Mouse (Mus musculus) C2C12 (cell line): Measurements from ENCODE around the gene Ptges3.

ENCODE experiments used
- CTCF ChIP-seq: IDR thresholded peaks from one replicate; pipeline ENCODE4 v1.5.1; 2011; ENCODE audit not compliant: control insufficient read depth, insufficient read depth, insufficient read length
- MAX ChIP-seq: IDR thresholded peaks from one replicate; pipeline ENCODE4 v1.6.1; 2011; ENCODE audit warnings: mild to moderate bottlenecking, control low read depth

DNA sequence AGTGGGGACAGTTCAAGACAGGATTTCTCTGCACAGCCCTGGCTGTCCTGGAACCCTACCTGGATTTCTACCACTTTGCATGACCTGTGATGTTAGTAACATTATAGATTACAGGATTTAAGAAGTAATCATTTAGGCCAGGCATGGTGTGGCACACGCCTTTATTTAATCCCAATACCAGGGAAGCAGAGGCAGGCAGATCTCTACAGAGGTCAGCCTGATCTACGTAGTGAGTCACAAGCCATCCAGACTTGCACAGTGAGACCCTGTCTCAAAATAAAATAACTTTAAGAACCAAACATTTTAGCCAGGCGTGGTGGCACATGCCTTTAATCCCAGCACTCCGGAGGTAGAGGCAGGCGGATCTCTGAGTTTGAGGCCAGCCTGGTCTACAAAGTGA, 36.6 kb upstream of the Ptges3 start:
- TF ChIP-seq CTCF (no peak), MAX (no peak)
